Mouse (Mus musculus) embryo, embryonic 10 days (tissue): ENCODE measurements around the gene Clint1.

Source experiments
- DNase-seq: peaks from one replicate; pipeline ENCODE4 v3.0.0-alpha.2; 2015; ENCODE audit warnings: low spot score

The Clint1 gene

DNA sequence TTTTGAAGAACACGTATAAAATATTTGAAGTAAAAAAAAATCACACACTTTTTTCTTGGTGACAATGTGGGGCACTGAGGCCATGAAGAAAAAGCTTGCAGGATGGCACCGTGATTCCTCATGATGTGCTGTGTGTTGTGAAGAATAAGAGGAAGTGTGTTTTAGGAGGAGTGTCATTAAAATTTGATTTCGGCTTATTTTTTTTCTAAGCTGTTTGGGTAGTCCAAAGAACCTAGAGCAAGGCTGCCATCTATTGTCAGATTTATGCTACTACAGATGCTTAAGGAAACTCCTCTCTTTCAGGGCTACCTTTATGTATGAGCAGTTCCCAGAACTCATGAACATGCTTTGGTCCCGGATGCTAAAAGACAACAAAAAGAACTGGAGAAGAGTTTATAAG, 32.2 kb downstream of the Clint1 start:
- DNase-seq = peak; percentile 61

DNA sequence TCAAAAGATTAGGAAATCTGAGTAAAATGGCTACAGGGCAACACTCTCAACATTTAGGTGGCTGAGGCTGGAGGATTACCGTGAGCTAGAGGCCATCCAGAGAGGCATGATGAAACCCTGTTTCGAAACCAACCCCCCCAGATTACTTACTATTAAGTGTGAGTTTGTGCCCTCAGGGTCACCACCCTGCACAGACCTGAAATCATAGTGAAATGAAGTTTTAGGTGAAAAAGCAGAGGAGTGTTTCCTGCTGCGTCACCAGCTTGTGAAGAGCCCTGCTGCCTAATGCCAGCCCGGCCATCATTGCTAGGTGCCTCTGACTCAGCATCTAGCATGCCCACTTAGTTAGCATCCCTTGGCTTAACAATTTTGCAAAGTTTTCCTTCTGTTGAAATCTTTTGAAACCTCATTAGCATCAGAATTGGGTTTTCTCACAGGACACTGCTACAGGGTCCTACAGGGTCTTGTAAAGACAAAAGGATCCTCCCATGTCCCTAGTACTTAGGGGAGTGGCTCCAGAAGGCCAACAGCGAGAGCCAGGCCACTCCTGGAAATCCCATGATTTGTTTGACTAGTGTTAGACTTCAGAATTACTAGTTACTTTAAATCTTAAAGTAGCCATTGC, 33.9 kb downstream of the Clint1 start:
- DNase-seq = no peak

DNA sequence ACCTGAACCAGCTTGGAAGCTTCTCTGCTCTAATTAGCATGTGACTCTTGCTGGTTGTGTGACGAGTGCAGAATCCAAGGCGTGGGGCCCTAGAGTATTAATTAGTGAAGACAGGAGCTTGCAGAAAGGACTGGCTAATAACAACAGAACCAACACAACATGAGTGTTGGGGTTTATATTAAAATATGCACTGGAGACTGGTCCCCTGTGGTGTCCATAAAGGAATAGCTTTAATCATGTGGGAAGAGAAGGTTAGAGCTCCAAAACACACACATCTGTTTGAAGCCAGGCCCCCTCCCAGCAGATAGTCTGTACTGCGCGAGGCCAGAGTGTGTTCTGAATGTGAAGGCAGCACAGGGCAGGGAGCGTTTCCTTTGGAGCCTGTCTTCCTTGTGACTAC, 34.7 kb downstream of the Clint1 start:
- no peak for DNase-seq

DNA sequence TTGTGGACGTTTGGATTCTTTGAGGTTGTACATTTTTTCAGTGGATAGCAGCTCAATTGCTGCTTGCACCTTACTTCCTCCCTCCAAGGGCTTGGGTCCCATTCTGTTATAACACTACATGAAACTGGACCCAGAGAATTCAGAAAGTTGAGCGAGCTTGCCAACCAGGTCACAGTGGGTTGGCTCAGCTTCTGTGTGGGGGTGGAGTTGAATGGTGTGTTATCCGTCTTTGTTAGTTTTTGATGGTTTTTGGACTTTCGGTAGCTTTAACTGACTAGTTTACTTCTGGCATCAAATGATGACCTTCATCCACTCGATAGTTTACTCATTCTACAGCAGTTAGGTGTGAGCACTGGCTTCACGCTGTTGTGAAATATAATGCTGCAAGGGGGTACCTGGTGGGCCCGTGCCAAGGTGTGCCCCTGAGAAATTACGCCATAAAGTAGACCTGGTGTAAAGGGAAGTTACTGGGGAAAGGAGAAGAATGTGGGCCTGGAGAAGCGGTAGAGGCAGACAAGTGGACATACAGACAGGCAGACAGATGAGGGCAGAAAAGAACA, 36.7 kb downstream of the Clint1 start:
- DNase-seq = no peak

DNA sequence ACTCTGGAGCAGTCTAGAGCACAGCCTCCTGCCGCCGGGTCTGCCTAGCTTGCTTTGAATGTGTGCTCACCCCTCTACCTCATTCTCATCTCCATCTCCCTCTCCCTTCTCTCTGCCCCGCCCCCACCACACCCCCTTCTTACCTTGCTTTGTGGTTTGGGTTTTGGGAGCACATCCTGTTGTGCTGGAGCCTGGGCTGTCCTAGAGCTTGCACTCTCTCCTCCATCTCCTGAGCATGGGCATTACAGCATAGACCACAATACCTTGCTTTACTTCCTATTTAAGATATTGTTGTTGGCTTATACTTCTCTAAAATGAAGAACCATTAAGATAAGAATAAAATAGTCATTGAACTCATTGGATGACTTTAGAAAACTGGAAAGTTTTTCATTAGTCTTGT, 38.1 kb downstream of the Clint1 start:
- no peak for DNase-seq

DNA sequence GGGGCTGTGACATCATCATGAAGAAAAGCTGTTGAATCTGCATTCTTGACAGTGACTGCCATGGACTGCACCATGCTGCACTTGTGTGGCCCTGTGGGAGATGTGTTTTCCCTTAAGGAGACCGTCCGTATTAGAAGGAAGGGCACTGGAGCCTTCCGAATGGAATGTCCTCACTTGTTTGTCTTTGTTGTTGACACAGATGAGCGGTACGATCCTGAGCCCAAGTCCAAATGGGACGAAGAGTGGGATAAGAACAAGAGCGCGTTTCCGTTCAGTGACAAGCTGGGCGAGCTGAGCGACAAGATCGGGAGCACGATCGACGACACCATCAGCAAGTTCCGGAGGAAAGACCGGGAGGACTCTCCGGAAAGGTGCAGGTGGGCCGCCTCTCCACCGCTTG, 38.6 kb downstream of the Clint1 start:
- DNase-seq = no peak

DNA sequence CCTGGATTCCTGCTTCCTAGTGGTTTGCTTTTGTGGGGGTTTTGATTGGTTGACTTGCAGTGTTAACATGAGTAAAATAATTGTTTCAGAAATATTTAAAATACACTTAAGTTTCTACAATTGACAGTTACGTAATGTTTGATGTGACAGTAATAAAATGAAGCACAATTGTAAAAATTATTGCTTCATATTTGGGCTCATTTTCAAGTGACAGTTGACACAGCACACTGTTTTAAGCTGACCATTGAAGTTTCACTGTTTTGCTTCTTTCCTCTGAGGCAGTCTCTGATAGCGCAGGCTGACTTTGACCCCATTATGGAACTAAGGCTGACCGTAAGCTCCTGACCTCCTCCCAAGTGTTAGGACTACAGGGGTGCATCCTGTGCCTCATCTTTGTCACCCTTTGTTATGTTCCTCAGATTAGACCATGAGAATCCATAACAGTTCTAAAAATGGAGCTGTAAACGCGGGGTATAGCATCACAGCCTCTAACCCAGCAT, 41.1 kb downstream of the Clint1 start:
- DNase-seq = no peak

DNA sequence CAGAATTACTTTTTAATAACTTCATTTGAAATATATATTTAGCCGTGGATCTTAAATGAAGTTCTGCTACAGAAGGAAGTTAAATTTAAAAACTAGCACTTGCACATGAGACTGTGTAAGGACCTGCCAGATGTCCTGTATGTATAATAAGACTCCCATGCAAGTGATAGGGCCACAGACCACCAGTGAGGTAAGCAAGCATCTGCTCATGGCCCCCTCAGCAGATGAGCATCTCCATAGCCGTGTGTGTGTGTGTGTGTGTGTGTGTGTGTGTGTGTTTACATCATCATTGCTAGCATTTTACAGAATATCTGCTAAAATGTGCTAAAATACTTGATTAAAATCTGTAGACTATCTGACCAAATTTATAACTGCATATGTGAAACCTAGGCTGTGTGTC, 45.5 kb downstream of the Clint1 start:
- no peak for DNase-seq

DNA sequence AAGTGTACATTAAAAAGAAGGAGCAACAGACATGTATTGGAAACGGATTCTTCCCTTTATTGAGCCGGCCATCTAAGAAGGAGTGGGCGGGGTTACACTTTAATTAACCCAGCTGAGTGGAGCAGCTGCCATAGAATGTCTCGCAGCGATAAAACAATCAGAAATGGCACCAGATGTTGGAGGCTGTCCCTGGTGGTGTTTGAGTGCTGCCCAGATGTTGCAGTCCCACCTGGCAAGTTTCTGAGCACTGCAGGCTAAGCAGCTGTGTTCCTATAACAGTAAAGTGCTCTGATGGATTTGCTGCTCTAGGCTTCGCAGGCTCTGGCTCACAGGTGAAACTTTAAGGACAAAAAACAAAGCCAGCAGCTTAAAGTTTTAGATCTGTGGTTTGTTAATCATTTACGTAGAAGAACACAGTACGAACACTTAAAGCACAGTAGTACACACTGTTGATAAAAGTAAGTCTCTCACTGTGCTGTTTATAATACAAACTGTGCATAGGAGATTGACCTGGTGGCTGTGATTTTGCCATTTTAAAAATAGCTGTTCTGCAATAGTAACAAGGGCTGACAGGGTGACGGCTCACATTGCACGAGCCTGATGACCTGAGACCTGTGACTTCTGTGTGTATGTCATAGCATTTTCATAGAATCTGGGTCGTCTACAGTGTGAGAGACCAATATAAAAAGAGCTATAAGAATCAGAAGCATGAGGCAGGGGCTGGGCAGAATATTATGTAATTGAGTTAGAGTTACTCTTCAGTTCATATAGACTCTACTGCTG, 48.6 kb downstream of the Clint1 start:
- DNase-seq = no peak

DNA sequence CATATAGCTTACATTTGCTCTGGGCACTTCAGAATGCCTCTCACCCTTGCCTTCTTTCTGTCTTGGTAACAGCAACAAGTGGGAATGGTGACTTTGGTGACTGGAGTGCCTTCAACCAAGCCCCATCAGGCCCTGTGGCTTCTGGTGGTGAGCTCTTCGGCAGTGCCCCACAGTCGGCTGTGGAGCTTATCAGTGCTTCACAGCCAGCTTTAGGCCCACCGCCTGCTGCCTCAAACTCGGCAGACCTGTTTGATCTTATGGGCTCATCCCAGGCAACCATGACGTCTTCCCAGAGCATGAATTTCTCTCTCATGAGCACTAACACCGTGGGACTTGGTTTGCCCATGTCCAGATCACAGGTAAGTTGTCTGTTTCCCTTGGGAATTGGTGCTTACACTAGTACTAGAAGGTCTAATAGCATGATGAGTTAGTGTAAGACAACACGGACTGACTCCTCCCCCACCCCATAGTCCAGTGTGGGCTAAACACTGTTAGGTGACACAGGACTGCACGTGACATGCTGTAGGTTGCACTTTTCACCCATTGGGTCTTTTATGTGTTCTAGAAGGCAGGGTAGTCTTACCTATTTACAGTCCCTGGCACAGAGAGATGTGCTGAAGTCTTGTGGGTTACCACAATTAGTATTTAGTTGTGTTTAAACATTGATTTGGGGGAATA, 54.4 kb downstream of the Clint1 start:
- DNase-seq = no peak

DNA sequence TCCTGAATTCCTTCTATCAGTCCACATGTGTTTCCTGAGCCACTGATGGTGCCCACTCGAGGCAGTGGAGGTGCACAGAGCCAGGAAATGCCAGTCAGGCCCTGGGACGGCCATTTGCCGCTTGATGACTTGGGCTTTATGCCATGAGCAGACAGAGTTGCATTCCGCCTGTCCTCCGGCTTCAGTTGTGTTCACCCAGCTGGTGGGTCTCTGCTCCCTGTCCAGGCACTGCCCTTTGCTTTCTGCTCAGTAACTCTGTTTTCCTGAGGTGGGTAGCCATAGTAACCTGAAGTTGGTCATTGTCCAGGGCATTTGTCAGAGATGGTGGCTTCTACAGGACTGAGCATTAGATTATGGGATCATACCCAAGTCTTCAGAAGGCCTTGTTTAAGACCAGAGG, 55.5 kb downstream of the Clint1 start:
- DNase-seq = no peak

DNA sequence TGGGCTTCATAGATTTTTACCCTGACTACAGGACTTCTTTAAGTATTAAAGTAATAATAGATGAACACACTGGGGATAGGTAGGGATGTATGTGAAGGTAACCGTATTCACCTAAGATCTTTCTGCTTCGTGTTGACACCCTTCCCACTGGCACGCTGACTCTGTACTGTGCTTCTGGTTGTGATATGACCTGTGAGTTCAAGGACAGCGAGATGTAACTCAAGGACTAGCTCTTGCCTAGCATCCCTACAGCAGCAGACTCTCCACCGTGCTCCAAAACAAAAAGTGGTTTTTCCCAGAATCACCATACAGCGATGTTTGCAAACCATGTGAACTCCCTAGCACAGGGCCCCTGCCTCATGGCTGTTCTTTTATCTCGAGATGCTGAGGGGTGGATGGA, 56.2 kb downstream of the Clint1 start:
- DNase-seq = no peak

DNA sequence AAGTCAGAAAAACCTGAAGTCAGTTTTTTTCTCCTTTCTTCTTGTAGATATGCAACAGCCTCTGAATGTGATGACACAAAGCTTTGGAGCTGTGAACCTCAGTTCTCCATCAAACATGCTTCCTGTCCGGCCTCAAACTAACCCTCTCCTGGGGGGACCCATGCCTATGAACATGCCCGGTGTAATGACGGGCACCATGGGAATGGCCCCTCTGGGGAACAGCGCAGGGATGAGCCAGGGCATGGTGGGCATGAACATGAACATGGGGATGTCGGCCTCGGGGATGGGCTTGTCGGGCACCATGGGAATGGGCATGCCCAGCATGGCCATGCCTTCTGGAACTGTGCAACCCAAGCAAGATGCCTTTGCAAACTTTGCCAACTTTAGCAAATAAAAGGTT, 57.0 kb downstream of the Clint1 start:
- no peak for DNase-seq

DNA sequence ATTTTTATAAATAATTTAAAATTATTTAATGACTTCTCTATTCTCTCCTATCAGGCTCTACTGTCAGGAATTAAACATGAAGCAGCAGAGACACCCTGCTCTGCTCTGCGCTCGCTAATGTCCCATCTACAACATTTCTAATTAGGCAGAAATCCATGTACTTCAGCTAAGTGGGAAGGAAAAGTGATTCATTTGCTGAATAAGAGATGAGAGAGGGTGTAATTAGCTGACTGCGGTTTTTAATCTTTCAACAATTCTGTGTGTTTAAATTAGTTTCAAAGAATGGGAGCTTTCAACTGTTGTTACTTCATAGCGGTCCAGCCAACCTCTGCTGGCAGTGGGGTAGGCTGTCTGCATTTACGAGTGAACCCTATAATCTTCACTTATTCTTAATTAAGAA, 58.9 kb downstream of the Clint1 start:
- no peak for DNase-seq

DNA sequence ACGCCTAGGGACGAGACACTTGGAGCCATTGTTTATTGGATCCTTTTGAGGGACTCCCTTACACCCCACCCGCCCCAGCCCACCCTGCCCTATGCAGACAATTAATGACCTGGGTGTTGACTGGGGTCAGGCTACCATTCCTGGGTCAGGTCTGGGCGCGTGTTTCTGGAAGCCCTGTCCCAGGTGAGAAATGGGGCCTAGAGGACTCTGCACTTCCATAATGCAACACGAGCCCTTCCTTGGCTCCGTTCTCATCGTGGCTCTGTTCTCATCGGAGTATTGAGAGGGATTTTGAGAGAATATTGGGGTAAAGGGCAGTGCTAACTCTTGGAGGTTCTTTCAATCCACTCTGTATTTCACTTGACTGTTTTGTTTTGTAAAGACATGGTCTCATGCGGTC, 64.3 kb downstream of the Clint1 start:
- no peak for DNase-seq

DNA sequence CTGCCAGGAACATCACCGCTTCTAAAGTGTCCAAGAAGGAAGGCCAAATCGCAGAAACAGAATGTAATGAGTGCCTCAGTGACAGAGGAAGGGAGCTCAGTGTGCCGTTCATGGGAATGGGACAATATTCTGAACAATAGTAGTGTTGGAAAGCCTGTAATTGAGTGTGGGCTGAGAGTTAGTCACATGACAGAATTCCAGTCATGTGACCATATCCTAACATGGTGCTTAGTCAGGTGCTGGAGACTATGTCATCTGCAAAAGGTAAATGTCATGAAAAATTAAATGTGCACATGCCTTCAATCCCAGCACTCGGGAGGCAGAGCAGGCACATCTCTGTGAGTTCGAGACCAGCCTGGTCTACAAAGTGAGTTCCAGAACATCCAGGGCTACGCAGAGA, 66.2 kb downstream of the Clint1 start:
- no peak for DNase-seq

DNA sequence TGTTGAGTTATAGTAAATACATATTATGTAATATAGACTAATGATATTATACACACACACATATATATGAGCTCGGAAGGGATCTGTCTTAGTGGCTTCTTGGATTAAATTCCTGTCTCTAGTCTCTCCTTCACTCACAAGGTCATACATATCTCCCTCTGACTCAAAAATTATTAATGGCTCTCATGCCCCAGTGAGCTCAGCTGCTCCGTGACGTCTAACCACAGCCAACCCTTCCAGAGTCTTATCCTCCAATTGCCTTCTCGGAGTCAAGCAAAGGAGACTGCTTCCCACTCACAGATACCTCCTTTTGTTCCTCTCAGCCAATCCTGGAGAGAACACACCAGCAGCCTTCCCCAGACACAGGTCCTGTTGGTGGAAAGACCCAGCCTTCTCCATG, 67.0 kb downstream of the Clint1 start:
- DNase-seq = no peak

DNA sequence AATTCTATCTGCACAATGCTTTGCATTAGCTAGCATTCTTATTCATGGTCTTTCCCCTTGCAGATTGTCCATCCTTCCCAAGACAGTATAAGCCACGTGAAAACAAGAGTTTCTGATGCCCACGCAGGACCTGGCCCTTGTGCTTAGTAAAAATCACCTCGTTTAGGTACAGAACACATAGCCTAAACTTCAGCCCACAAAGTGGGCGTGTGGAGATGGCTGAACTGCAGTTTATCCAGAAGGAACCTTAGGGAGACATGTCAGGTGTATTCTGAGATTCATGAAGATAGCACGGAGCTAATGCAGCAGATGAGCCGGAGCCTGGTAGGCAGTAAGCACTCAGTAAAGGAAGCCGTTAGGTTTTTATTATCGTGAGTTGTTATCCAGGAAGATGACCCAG, 69.2 kb downstream of the Clint1 start:
- DNase-seq = no peak

DNA sequence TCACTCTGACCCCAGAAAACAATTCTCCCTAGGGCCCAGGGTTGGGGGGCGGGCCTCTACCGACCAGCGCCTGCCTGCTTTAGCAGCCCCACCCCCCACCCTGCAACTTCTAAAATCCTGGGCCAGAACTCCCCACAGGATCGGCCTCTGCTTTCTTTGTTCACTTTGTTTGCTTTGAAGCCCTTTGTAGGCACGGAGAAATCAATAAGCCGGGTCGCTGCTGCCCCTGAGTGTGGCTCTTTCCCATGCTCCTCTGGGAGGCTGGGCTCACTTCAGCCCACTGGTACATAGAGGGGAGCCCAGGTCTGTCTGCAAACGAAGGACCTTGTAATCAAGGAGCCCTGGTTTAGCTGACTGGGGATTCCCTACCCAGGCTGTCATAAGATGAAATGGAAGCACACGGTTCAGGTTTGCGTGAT, 69.6 kb downstream of the Clint1 start:
- peak; percentile 60 for DNase-seq

DNA sequence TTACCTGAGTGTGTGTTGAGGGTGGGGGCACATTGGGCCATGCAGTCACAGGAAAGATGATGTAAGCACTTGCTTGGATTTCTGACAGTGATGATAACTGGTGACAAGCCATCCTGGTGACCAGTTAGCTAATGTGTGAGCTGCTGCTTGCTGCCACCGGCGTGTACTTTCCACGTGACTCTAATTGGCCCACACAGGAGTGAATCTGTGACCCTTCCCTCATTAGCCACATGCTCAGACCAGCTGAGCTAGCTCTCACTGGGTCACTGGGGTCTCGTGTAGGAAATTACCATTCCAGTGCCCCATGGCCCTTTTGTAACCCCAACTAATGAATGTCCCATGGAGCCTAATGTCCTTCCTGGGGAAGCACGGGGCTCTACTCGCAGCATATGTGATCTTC, 73.6 kb downstream of the Clint1 start:
- DNase-seq = peak; percentile 17

DNA sequence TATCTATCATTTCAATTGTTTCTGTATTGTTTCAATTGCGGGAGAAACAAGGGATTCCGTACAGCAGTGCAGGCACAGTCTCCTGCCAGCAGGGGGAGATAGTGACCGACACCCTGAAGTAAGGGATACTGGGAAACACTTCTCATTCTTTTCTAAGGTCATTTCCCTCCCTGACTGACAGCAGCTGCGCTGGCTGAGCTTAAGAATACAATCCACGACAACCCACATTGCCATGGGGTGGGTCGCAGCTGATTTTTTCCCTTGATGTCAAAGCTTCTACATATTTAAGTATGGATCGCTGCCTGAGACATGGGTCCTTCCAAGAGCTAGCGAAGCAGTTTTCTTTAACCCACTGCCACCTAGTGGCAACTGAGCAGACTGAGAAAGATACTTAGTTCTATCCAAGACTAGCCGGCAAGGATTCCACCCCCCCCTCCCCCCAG, 74.8 kb downstream of the Clint1 start:
- DNase-seq = peak; percentile 92

DNA sequence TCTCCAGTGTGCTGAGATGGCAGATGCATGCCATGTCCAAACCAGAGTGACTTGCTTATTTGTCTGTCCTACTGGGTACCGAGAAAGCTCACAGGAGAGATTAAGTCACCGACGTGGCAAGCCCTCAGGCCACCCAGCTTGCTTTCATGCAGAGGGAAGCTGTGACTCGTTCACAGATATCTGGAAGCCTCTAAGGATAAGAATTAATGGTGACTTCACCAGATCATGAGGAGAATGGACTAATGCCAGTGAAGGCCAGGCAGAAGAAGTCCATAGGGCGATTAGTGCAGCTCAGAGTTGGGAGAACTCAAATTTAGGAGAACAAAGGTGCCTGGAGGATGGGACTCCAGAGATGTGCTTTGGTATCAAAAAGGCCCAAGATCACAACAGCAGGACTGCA, 75.6 kb downstream of the Clint1 start:
- DNase-seq = no peak

DNA sequence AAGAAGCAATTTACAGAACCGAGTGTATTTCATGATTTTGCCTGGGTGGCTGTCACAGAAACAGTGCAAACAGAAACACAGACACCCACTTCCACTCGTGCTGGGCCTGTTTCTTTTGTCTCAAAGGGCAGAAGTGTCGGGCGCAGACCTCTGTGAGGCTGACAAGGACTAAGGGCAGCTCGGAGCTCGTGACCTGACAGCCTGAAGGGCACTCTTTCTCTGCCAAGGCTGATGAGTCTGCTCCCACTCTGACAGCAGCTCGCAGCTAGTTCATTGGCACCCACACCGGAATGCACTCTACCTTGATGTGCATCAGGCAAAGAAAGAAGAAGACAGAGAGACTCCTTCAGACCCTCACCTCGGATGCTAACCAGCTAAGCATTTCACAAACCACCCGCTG, 77.7 kb downstream of the Clint1 start:
- DNase-seq = no peak
